In the genomic region with DNA sequence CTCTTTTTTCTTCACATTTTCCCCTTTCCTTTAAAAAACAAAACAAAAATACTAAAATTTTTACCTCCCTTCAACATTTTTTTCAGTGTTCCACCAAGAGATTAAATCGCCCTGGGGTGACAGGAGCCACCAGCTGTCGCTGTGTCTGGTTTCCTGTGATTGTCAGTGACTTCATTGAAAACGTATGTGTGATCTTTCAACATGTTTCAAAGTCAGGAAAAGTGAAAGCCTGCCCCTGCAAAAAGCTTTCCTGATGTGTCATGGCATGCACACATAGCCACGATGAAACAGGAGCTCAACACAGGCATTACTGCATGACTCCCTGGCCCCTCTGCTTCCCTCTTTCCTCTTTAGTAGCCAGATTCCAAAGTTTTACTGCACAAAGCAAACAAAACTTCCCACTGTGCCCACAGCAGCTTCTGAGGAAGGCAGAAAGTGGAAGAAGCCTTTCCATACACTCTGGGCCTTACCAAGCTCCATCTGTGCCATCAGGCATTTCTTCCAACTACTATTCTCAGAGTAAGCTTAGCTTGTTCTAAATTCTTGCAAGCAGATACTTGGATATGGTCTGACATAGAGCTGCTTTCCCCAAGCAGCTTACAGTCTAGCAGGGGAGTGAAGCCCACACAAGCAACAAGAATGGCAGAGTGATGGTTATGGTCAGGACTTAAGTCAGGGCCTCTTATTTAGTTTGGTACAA, we compare ENCODE assay signal across 12 mouse cellular contexts.
DNase-seq lines count a peak whose midpoint lies in the region; TF ChIP-seq lines count a peak whose summit lies in the region.
"Had no signal": no experiment of that assay in that cellular context is flagged by ENCODE, and none has a peak within 500 bp of the region (broad histone marks: within the 10 kb centered on the region; RNA-seq: fewer than 3 reads in every experiment).

No protein-coding gene starts in this region.

- 40% methylated on average over 4 of the region's 4 CpGs for WGBS in heart, embryonic 10.5 days
- WGBS in cerebellum, adult 2 months, result 40% methylated on average over 4 of the region's 4 CpGs

- no peaks in the 10 kb centered on the region for H3K27me3 ChIP-seq in heart, embryonic 10.5 days (ENCODE audit: insufficient read depth, poor library complexity, severe bottlenecking)
- H3K27me3 ChIP-seq in cerebellum, adult 2 months (ENCODE audit: control insufficient read depth, insufficient read depth, low read length), result no peaks in the 10 kb centered on the region
- H3K27me3 ChIP-seq: midbrain, embryonic 15.5 days had no signal

- H3K4me3 ChIP-seq in heart, embryonic 10.5 days, result no peak overlapping the region
- no peak overlapping the region for H3K4me3 ChIP-seq in cerebellum, adult 2 months (replicated peaks; ENCODE audit: insufficient read depth, low read depth, low read length)
- H3K4me3 ChIP-seq in left cerebral cortex, adult 2 months, result no peak overlapping the region
- H3K4me3 ChIP-seq: midbrain, embryonic 15.5 days had no signal

- no peaks in the 10 kb centered on the region for H3K9me3 ChIP-seq in heart, embryonic 10.5 days
- H3K9me3 ChIP-seq: midbrain, embryonic 15.5 days had no signal

- no peak for TF ChIP-seq CTCF in cerebellum, adult 2 months (IDR thresholded peaks at IDR 0.05; ENCODE audit: borderline replicate concordance, insufficient read depth, low read depth, low read length)
- TF ChIP-seq CTCF in left cerebral cortex, adult 2 months (IDR thresholded peaks at IDR 0.05), result no peak

- H3K36me3 ChIP-seq in heart, embryonic 10.5 days, result no peaks in the 10 kb centered on the region
- H3K36me3 ChIP-seq: midbrain, embryonic 15.5 days had no signal

- DNase-seq in heart, embryonic 10.5 days (ENCODE audit: low spot score), result no peak
- no peak for DNase-seq in heart, postnatal 36 days
- DNase-seq in 416B (ENCODE audit: low read depth), result peak; percentile 55
- peak; percentile 45 for DNase-seq in embryo, embryonic 11 days
- peak; percentile 39 for DNase-seq in heart, postnatal 4 days
- no peak for DNase-seq in cerebellum, adult 2 months
- no peak for DNase-seq in adrenal gland, adult 18-20 months (ENCODE audit: low spot score in 2 of 2)
- DNase-seq in left cerebral cortex, adult 2 months (ENCODE audit: extremely low spot score in 1 of 2, low spot score in 2 of 2), result no peak
- DNase-seq: adrenal gland, postnatal 25 days; cerebellum, postnatal 14 days; liver, postnatal 0 days had no signal

- intact Hi-C loops in heart, postnatal 36 days (cut with DNase I), result no loop called here
- intact Hi-C loops in left cerebral cortex, adult 2 months (cut with DNase I), result no loop called here

- no peak for TF ChIP-seq POLR2A in cerebellum, adult 2 months (IDR thresholded peaks at IDR 0.05; ENCODE audit: borderline replicate concordance, insufficient read depth, low read length)

- H3K4me1 ChIP-seq in heart, embryonic 10.5 days, result peaks cover 7% of the 10 kb centered on the region
- H3K4me1 ChIP-seq in cerebellum, adult 2 months (ENCODE audit: control insufficient read depth, insufficient read depth, low read length), result no peaks in the 10 kb centered on the region
- H3K4me1 ChIP-seq: midbrain, embryonic 15.5 days had no signal

- peak overlapping the region; percentile 6; the same call in 1 of the 2 replicates for H3K27ac ChIP-seq in heart, embryonic 10.5 days
- H3K27ac ChIP-seq in cerebellum, adult 2 months (ENCODE audit: insufficient read depth, low read length), result no peak overlapping the region
- no peak overlapping the region for H3K27ac ChIP-seq in left cerebral cortex, adult 2 months
- H3K27ac ChIP-seq: midbrain, embryonic 15.5 days had no signal

Comparison
In these comparisons a context has a peak if more than half of its experiments do, and no peak if none do; other contexts are left out.
1. DNase-seq: peak in 416B (single experiment), embryo, embryonic 11 days (single experiment) and heart, postnatal 4 days (single experiment); none in heart, embryonic 10.5 days (single experiment), heart, postnatal 36 days (0 of 2), cerebellum, adult 2 months (0 of 2), adrenal gland, adult 18-20 months (0 of 2) and left cerebral cortex, adult 2 months (0 of 2).